Mouse (Mus musculus) 3T3-L1 (cell line): ENCODE measurements around the gene Adar.
A peak's percentile ranks its signal among the peaks of the same experiment; 100 is the strongest.

Source experiments
- DNase-seq: peaks from one replicate; pipeline ENCODE4 v3.0.0-alpha.2; 2015; ENCODE audit warnings: low read depth, low spot score

Gene Adar

GRCm38 (mm10) chr3:89730350-89731331 is 15.8 kb downstream of the Adar start:
- peak; percentile 96 for DNase-seq

GRCm38 (mm10) chr3:89732091-89732490 is 17.3 kb downstream of the Adar start:
- no peak for DNase-seq

- no peak for DNase-seq
These were observed 23.7 kb downstream of the Adar start for GRCm38 (mm10) chr3:89738509-89738908.

GRCm38 (mm10) chr3:89752307-89752706 is 37.5 kb downstream of the Adar start:
- no peak for DNase-seq

- no peak for DNase-seq
These were observed 40.5 kb downstream of the Adar start for GRCm38 (mm10) chr3:89755283-89755682.

GRCm38 (mm10) chr3:89757851-89758250 is 43.0 kb downstream of the Adar start:
- DNase-seq: no peak

GRCm38 (mm10) chr3:89759786-89760185 is 45.0 kb downstream of the Adar start:
- no peak for DNase-seq

GRCm38 (mm10) chr3:89764119-89764724 is 49.4 kb downstream of the Adar start, which contains the start of gene Chrnb2:
Gene Chrnb2 (minus strand): TSS chr3:89764632.
- no peak for DNase-seq

GRCm38 (mm10) chr3:89769584-89769983 is 54.8 kb downstream of the Adar start:
- no peak for DNase-seq

- DNase-seq: peak; percentile 33
These were observed 55.7 kb downstream of the Adar start for GRCm38 (mm10) chr3:89770425-89771002.

- peak; percentile 94 for DNase-seq
These were observed 57.8 kb downstream of the Adar start for GRCm38 (mm10) chr3:89772588-89772967.

GRCm38 (mm10) chr3:89772968-89773709 is 58.3 kb downstream of the Adar start, which contains the start of gene Ube2q1:
Gene Ube2q1 (plus strand): TSS chr3:89773616.
- peak; percentile 90 for DNase-seq

GRCm38 (mm10) chr3:89773740-89774211 is 59.0 kb downstream of the Adar start:
- DNase-seq: peak; percentile 39

- DNase-seq: no peak
These were observed 59.6 kb downstream of the Adar start for GRCm38 (mm10) chr3:89774236-89774960.

- peak; percentile 41 for DNase-seq
These were observed 61.2 kb downstream of the Adar start for GRCm38 (mm10) chr3:89776001-89776400.

GRCm38 (mm10) chr3:89780102-89780501 is 65.3 kb downstream of the Adar start:
- no peak for DNase-seq

- DNase-seq: no peak
These were observed 66.8 kb downstream of the Adar start for GRCm38 (mm10) chr3:89781640-89782039.

- peak; percentile 90 for DNase-seq
These were observed 70.3 kb downstream of the Adar start for GRCm38 (mm10) chr3:89784991-89785753.

GRCm38 (mm10) chr3:89786275-89786674 is 71.5 kb downstream of the Adar start:
- DNase-seq: no peak
